Mouse (Mus musculus) layer of hippocampus, adult 9-11 months (tissue): ENCODE results near the gene Aqp3.
"Not testable (repeated sequence)": the region's sequence is repeated elsewhere in the genome, so short reads cannot be mapped to it uniquely, and the experiment has no call there.

Source experiments
- DNase-seq: peaks from one replicate; pipeline ENCODE4 v3.0.0; 2022

Aqp3 gene

GRCm38 (mm10) chr4:41102901-41103300 is 4.9 kb upstream of the Aqp3 start:
- DNase-seq: no peak

GRCm38 (mm10) chr4:41100986-41101385 is 3.0 kb upstream of the Aqp3 start:
- no peak for DNase-seq

GRCm38 (mm10) chr4:41098577-41098951 is 581 bp upstream of the Aqp3 start:
- DNase-seq: no peak

GRCm38 (mm10) chr4:41097381-41097780 is 602 bp downstream of the Aqp3 start:
- no peak for DNase-seq

- DNase-seq: no peak
Observed at GRCm38 (mm10) chr4:41096794-41097193, 1.2 kb downstream of the Aqp3 start.

- DNase-seq: no peak
Observed at GRCm38 (mm10) chr4:41096169-41096568, 1.8 kb downstream of the Aqp3 start.

GRCm38 (mm10) chr4:41094361-41094760 is 3.6 kb downstream of the Aqp3 start:
- no peak for DNase-seq

GRCm38 (mm10) chr4:41092958-41093357 is 5.0 kb downstream of the Aqp3 start:
- no peak for DNase-seq

- DNase-seq: no peak
Observed at GRCm38 (mm10) chr4:41091391-41091790, 6.6 kb downstream of the Aqp3 start.

- DNase-seq: no peak
Observed at GRCm38 (mm10) chr4:41089705-41090104, 8.3 kb downstream of the Aqp3 start.

GRCm38 (mm10) chr4:41089189-41089588 is 8.8 kb downstream of the Aqp3 start:
- no peak for DNase-seq

GRCm38 (mm10) chr4:41087459-41088298 is 10.3 kb downstream of the Aqp3 start:
- DNase-seq: no peak

GRCm38 (mm10) chr4:41086947-41087346 is 11.0 kb downstream of the Aqp3 start:
- DNase-seq: no peak

- DNase-seq: no peak
Observed at GRCm38 (mm10) chr4:41084819-41085218, 13.2 kb downstream of the Aqp3 start.

- DNase-seq: not testable (repeated sequence)
Observed at GRCm38 (mm10) chr4:41082803-41083202, 15.2 kb downstream of the Aqp3 start.

GRCm38 (mm10) chr4:41081733-41082132 is 16.2 kb downstream of the Aqp3 start:
- DNase-seq: no peak

GRCm38 (mm10) chr4:41078726-41079125 is 19.3 kb downstream of the Aqp3 start:
- DNase-seq: no peak

GRCm38 (mm10) chr4:41074461-41074860 is 23.5 kb downstream of the Aqp3 start:
- DNase-seq: no peak

- peak; percentile 41 for DNase-seq
Observed at GRCm38 (mm10) chr4:41073008-41073817, 24.8 kb downstream of the Aqp3 start.

- no peak for DNase-seq
Observed at GRCm38 (mm10) chr4:41071500-41072429, 26.2 kb downstream of the Aqp3 start.

- DNase-seq: no peak
Observed at GRCm38 (mm10) chr4:41065196-41065595, 32.8 kb downstream of the Aqp3 start.

GRCm38 (mm10) chr4:41063894-41064673 is 33.9 kb downstream of the Aqp3 start:
- no peak for DNase-seq
